Mouse (Mus musculus): ENCODE measurements around the gene Prpsap2. TPM values are rescaled to one million over a fixed set of nuclear protein-coding genes. Genes with fewer than 3 reads are reported as not detected.

The Prpsap2 gene
- total RNA-seq, 2 experiments from 2014 or later, result 44.9 to 51.4 TPM

Other genes starting within 250 kb of the Prpsap2 start
- gene Epn2, start 182.4 kb downstream of the Prpsap2 start, total RNA-seq (2021), result 100 to 1,000 TPM; 173 to 185 TPM
- 1 to 10 TPM; 4.8 to 6.1 TPM for gene Grap, start 108.8 kb downstream of the Prpsap2 start, total RNA-seq (2021)
- gene Fam83g, start 78.0 kb downstream of the Prpsap2 start, total RNA-seq (2021), result not detected
- gene Slc5a10, start 41.3 kb downstream of the Prpsap2 start, total RNA-seq (2021), result under 1 TPM; 0.38 to 0.62 TPM
- gene Ulk2, start 93.0 kb upstream of the Prpsap2 start, total RNA-seq (2021), result 10 to 100 TPM; 74.0 to 79.0 TPM
- 10 to 100 TPM; 30.9 to 36.5 TPM for gene Akap10, start 168.2 kb upstream of the Prpsap2 start, total RNA-seq (2021)
- 10 to 100 TPM; 83.0 to 89.6 TPM for gene Specc1, start 194.7 kb upstream of the Prpsap2 start, total RNA-seq (2021)

Data from layer of hippocampus, postnatal 25 days (tissue).